Mouse (Mus musculus): ENCODE measurements at regions not wholly inside any gene's neighbourhood (a gene's known extent, or its start where the extent isn't known, plus 50 kb on each side); places are given as distances from the start of the nearest gene placed in this dataset.
"Not testable (repeated sequence)": the region's sequence is repeated elsewhere in the genome, so short reads cannot be mapped to it uniquely, and the experiment has no call there.

- DNase-seq (ENCODE audit: low spot score in 2 of 2) = no peak
These were observed 249.4 kb upstream of the Akr1e1 start for GRCm38 (mm10) chr13:4858341-4858740.

- DNase-seq (ENCODE audit: low spot score in 2 of 2) = not testable (repeated sequence)
These were observed 230.5 kb upstream of the Akr1e1 start for GRCm38 (mm10) chr13:4839481-4839880.

GRCm38 (mm10) chr13:4826756-4827155 lies 217.8 kb upstream of the Akr1e1 start:
- DNase-seq (ENCODE audit: low spot score in 2 of 2) = no peak

GRCm38 (mm10) chr13:4825749-4826148 lies 216.8 kb upstream of the Akr1e1 start:
- not testable (repeated sequence) for DNase-seq (ENCODE audit: low spot score in 2 of 2)

GRCm38 (mm10) chr13:4806876-4807275 lies 197.9 kb upstream of the Akr1e1 start:
- DNase-seq (ENCODE audit: low spot score in 2 of 2) = no peak

- no peak for DNase-seq (ENCODE audit: low spot score in 2 of 2)
These were observed 191.7 kb upstream of the Akr1e1 start for GRCm38 (mm10) chr13:4800666-4801065.

GRCm38 (mm10) chr13:4791139-4791538 lies 182.2 kb upstream of the Akr1e1 start:
- no peak for DNase-seq (ENCODE audit: low spot score in 2 of 2)

GRCm38 (mm10) chr13:4790414-4790813 lies 181.4 kb upstream of the Akr1e1 start:
- no peak for DNase-seq (ENCODE audit: low spot score in 2 of 2)

- DNase-seq (ENCODE audit: low spot score in 2 of 2) = no peak
These were observed 174.3 kb upstream of the Akr1e1 start for GRCm38 (mm10) chr13:4783290-4783689.

GRCm38 (mm10) chr13:4778264-4778823 lies 169.4 kb upstream of the Akr1e1 start:
- not testable (repeated sequence) for DNase-seq (ENCODE audit: low spot score in 2 of 2)

- peak in 1 of 2 experiments; percentile 10 for DNase-seq (ENCODE audit: low spot score in 2 of 2)
These were observed 167.9 kb upstream of the Akr1e1 start for GRCm38 (mm10) chr13:4776855-4777254.

- no peak for DNase-seq (ENCODE audit: low spot score in 2 of 2)
These were observed 163.3 kb upstream of the Akr1e1 start for GRCm38 (mm10) chr13:4772324-4772723.

GRCm38 (mm10) chr13:4771120-4772075 lies 162.4 kb upstream of the Akr1e1 start:
- DNase-seq (ENCODE audit: low spot score in 2 of 2) = peak; percentile 40 to 71

GRCm38 (mm10) chr13:4759965-4760364 lies 151.0 kb upstream of the Akr1e1 start:
- no peak for DNase-seq (ENCODE audit: low spot score in 2 of 2)

- no peak for DNase-seq (ENCODE audit: low spot score in 2 of 2)
These were observed 147.6 kb upstream of the Akr1e1 start for GRCm38 (mm10) chr13:4756529-4756928.

- DNase-seq (ENCODE audit: low spot score in 2 of 2) = no peak
These were observed 134.0 kb upstream of the Akr1e1 start for GRCm38 (mm10) chr13:4742930-4743329.

GRCm38 (mm10) chr13:4716299-4716698 lies 107.3 kb upstream of the Akr1e1 start:
- DNase-seq (ENCODE audit: low spot score in 2 of 2) = not testable (repeated sequence)

- DNase-seq (ENCODE audit: low spot score in 2 of 2) = no peak
These were observed 105.8 kb upstream of the Akr1e1 start for GRCm38 (mm10) chr13:4714724-4715123.

GRCm38 (mm10) chr13:4712698-4713097 lies 103.7 kb upstream of the Akr1e1 start:
- no peak for DNase-seq (ENCODE audit: low spot score in 2 of 2)

GRCm38 (mm10) chr13:4699591-4699990 lies 90.6 kb upstream of the Akr1e1 start:
- not testable (repeated sequence) for DNase-seq (ENCODE audit: low spot score in 2 of 2)

- DNase-seq (ENCODE audit: low spot score in 2 of 2) = peak in 1 of 2 experiments; percentile 48
These were observed 57.6 kb upstream of the Akr1e1 start for GRCm38 (mm10) chr13:4666375-4667140.

GRCm38 (mm10) chr13:4663390-4663789 lies 54.4 kb upstream of the Akr1e1 start:
- no peak for DNase-seq (ENCODE audit: low spot score in 2 of 2)
